Mouse (Mus musculus): ENCODE results near the gene Amotl2. TPM values are rescaled to one million over a fixed set of nuclear protein-coding genes. Genes with fewer than 3 reads are reported as not detected.
"Not testable (repeated sequence)": the region's sequence is repeated elsewhere in the genome, so short reads cannot be mapped to it uniquely, and the experiment has no call there.

Gene Amotl2
- polyA plus RNA-seq, 1 experiment from 2014 or later, result 53.7 TPM

- Histone ChIP-seq H3K4me3 (replicated peaks) (no peak overlapping the region), H3K4me2 (replicated peaks) (no peak overlapping the region), H3K4me1 (peaks cover 18% of the 10 kb centered on the region), H3K27me3 (no peaks in the 10 kb centered on the region), H3K9ac (no peak overlapping the region), H3K9me3 (replicated peaks) (no peaks in the 10 kb centered on the region), H3K36me3 (no peaks in the 10 kb centered on the region), H3K27ac (replicated peaks) (no peak overlapping the region)
- 55% methylated on average over 14 of the region's 14 CpGs for WGBS
- ATAC-seq (ENCODE audit: insufficient number of reproducible peaks, low FRiP score, low TSS enrichment, low read depth), result no peak
These were observed 39.9 kb downstream of the Amotl2 start for GRCm38 (mm10) chr9:102756352-102756751.

DNA sequence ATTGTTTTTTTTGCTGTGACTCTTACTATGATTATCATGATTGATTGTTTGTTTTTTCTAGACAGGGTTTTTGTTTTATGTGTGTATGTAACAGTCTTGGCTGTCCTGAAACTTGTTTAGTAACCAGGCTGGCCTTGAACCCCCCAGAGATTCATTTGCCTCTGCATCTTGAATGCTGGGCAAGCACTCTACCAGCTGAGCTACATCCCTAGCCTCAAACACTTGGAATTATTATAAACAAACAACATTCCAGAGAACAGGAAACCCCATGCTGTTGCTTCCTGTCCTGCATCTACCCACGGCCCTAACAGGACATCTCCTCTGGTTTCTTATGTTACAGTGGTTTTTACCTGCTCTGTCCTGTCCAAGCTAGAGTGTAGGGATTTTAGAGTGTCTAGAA is 42.4 kb downstream of the Amotl2 start:
- Histone ChIP-seq H3K27ac (replicated peaks) (peak overlapping the region; percentile 65), H3K4me3 (replicated peaks) (no peak overlapping the region)

GRCm38 (mm10) chr9:102759581-102760001 is 43.1 kb downstream of the Amotl2 start:
- no peak overlapping the region for H3K4me3 ChIP-seq (replicated peaks)
- 37% methylated on average over 5 of the region's 5 CpGs for WGBS
- H3K9ac ChIP-seq, result no peak overlapping the region
- H3K4me2 ChIP-seq (replicated peaks), result no peak overlapping the region
- H3K27me3 ChIP-seq, result no peaks in the 10 kb centered on the region
- no peaks in the 10 kb centered on the region for H3K36me3 ChIP-seq
- no peaks in the 10 kb centered on the region for H3K9me3 ChIP-seq (replicated peaks)
- H3K27ac ChIP-seq (replicated peaks), result peak overlapping the region; percentile 65
- H3K4me1 ChIP-seq, result peaks cover 29% of the 10 kb centered on the region
- ATAC-seq (ENCODE audit: insufficient number of reproducible peaks, low FRiP score, low TSS enrichment, low read depth), result no peak

More for the DNA sequence above, 42.4 kb downstream of the Amotl2 start:
- peaks cover 29% of the 10 kb centered on the region for H3K4me1 ChIP-seq
- H3K4me2 ChIP-seq (replicated peaks), result no peak overlapping the region
- no peaks in the 10 kb centered on the region for H3K9me3 ChIP-seq (replicated peaks)
- no peaks in the 10 kb centered on the region for H3K27me3 ChIP-seq
- no peak for ATAC-seq (ENCODE audit: insufficient number of reproducible peaks, low FRiP score, low TSS enrichment, low read depth)
- no peaks in the 10 kb centered on the region for H3K36me3 ChIP-seq
- 41% methylated on average over 1 of the region's 1 CpGs for WGBS
- no peak overlapping the region for H3K9ac ChIP-seq

GRCm38 (mm10) chr9:102761599-102761998 is 45.1 kb downstream of the Amotl2 start:
- no peak overlapping the region for H3K27ac ChIP-seq (replicated peaks)
- no peaks in the 10 kb centered on the region for H3K9me3 ChIP-seq (replicated peaks)
- ATAC-seq (ENCODE audit: insufficient number of reproducible peaks, low FRiP score, low TSS enrichment, low read depth), result no peak
- H3K4me3 ChIP-seq (replicated peaks), result no peak overlapping the region
- H3K4me1 ChIP-seq, result peaks cover 23% of the 10 kb centered on the region
- H3K27me3 ChIP-seq, result no peaks in the 10 kb centered on the region
- no peaks in the 10 kb centered on the region for H3K36me3 ChIP-seq
- H3K9ac ChIP-seq, result no peak overlapping the region
- 87% methylated on average over 7 of the region's 7 CpGs for WGBS
- no peak overlapping the region for H3K4me2 ChIP-seq (replicated peaks)

GRCm38 (mm10) chr9:102762836-102763235 is 46.4 kb downstream of the Amotl2 start:
- Histone ChIP-seq H3K4me2 (replicated peaks) (no peak overlapping the region), H3K9me3 (replicated peaks) (no peaks in the 10 kb centered on the region), H3K4me3 (replicated peaks) (no peak overlapping the region), H3K36me3 (no peaks in the 10 kb centered on the region), H3K4me1 (peaks cover 29% of the 10 kb centered on the region), H3K27me3 (no peaks in the 10 kb centered on the region), H3K27ac (replicated peaks) (peak overlapping the region; percentile 55; the same call in 1 of the 2 replicates), H3K9ac (no peak overlapping the region)
- ATAC-seq (ENCODE audit: insufficient number of reproducible peaks, low FRiP score, low TSS enrichment, low read depth), result no peak
- WGBS, result 43% methylated on average over 3 of the region's 3 CpGs

DNA sequence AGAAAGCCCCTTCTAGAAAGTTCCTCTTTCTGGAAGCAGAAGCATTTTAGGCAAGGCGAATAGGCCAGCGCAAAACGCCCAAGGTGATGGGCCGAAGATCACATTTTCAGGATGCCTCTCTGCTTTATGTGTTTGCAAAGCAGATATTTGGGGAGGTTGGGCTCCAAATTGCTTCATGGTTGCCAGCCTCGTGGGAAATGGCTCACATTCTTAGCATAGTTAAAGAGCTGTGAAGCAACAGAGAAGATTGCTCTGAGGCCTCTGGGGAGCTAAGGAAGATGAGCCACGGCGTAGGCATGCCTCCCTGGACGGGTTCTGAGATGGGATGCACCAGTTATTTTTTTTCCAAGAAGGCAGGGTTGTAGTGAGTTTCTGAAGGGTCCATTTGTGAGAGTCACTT is 47.0 kb downstream of the Amotl2 start:
- Histone ChIP-seq H3K27ac (replicated peaks) (peak overlapping the region; percentile 55; the same call in 1 of the 2 replicates), H3K4me2 (replicated peaks) (no peak overlapping the region), H3K9me3 (replicated peaks) (no peaks in the 10 kb centered on the region), H3K27me3 (no peaks in the 10 kb centered on the region), H3K9ac (no peak overlapping the region), H3K4me3 (replicated peaks) (no peak overlapping the region), H3K36me3 (no peaks in the 10 kb centered on the region), H3K4me1 (peaks cover 36% of the 10 kb centered on the region)
- 38% methylated on average over 8 of the region's 8 CpGs for WGBS
- ATAC-seq (ENCODE audit: insufficient number of reproducible peaks, low FRiP score, low TSS enrichment, low read depth), result no peak

DNA sequence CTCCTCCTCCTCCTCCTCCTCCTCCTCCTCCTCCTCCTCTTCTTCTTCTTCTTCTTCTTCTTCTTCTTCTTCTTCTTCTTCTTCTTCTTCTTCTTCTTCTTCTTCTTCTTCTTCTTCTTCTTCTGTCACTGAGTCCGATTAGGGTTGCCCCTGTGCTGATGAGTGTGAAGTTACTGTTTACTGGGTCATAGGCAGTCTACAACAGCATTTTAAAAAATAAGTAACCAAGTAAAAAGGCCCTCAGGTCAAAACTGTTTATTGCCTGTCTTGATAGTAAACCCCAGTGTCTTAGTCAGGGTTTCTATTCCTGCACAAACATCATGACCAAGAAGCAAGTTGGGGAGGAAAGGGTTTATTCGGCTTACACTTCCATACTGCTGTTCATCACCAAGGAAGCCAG is 48.1 kb downstream of the Amotl2 start:
- H3K4me3 ChIP-seq (replicated peaks); H3K36me3 ChIP-seq; H3K9ac ChIP-seq; H3K27me3 ChIP-seq; H3K27ac ChIP-seq (replicated peaks); ATAC-seq (ENCODE audit: insufficient number of reproducible peaks, low FRiP score, low TSS enrichment, low read depth); H3K4me2 ChIP-seq (replicated peaks); H3K9me3 ChIP-seq (replicated peaks): not testable (repeated sequence)
- 81% methylated on average over 2 of the region's 2 CpGs for WGBS
- peaks cover 40% of the 10 kb centered on the region for H3K4me1 ChIP-seq

GRCm38 (mm10) chr9:102766741-102767140 is 50.3 kb downstream of the Amotl2 start:
- Histone ChIP-seq H3K27ac (replicated peaks) (no peak overlapping the region), H3K4me2 (replicated peaks) (no peak overlapping the region), H3K9me3 (replicated peaks) (no peaks in the 10 kb centered on the region), H3K4me3 (replicated peaks) (no peak overlapping the region), H3K4me1 (peaks cover 42% of the 10 kb centered on the region), H3K9ac (no peak overlapping the region), H3K36me3 (no peaks in the 10 kb centered on the region), H3K27me3 (no peaks in the 10 kb centered on the region)
- ATAC-seq (ENCODE audit: insufficient number of reproducible peaks, low FRiP score, low TSS enrichment, low read depth), result no peak
- WGBS, result 48% methylated on average over 3 of the region's 3 CpGs

DNA sequence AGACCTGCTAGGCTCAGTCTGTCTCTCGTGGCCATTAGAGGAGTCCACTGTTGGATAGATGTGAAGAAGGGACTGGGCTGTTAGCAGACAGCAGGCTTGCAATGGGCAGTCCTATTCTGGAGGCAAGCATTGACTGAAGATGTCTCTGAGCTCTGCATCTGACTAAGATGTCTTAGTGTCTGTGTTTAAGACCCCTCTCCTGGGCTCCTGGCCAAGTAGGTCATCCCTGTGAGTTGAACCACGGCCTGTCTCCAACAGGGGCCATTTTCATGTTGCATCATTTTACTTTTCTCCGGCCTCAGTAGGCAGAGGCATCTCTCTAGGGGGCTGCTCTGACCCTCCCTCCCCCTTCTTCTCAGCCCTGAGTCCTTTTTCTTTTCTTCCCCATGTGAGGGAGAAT is 52.8 kb downstream of the Amotl2 start:
- H3K9ac ChIP-seq, result no peak overlapping the region
- no peaks in the 10 kb centered on the region for H3K27me3 ChIP-seq
- no peak overlapping the region for H3K4me3 ChIP-seq (replicated peaks)
- peaks cover 31% of the 10 kb centered on the region for H3K4me1 ChIP-seq
- H3K27ac ChIP-seq (replicated peaks), result peak overlapping the region; percentile 60
- H3K4me2 ChIP-seq (replicated peaks), result no peak overlapping the region
- no peaks in the 10 kb centered on the region for H3K36me3 ChIP-seq
- no peak for ATAC-seq (ENCODE audit: insufficient number of reproducible peaks, low FRiP score, low TSS enrichment, low read depth)
- H3K9me3 ChIP-seq (replicated peaks), result no peaks in the 10 kb centered on the region
- 41% methylated on average over 3 of the region's 3 CpGs for WGBS

DNA sequence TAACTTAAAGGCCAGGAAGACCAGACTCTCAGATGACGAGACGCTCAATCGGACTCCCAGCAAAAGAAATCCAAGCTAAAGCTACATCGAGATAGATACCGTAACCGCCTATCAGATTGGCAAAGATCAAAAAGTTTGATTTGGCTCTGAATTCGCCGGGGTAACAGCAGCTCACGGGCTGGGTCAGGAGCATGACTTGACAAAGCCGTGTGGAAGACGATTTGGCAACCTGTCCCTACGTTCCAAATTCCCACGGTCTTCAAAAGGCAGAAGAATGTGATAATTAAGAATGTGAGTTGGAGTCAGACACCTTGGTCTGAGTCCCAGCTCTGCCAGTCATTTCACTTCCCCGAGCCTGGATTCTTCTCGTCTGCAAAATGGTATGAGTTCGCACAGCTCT is 53.7 kb downstream of the Amotl2 start:
- ATAC-seq (ENCODE audit: insufficient number of reproducible peaks, low FRiP score, low TSS enrichment, low read depth), result no peak
- H3K9ac ChIP-seq, result no peak overlapping the region
- 65% methylated on average over 16 of the region's 16 CpGs for WGBS
- no peaks in the 10 kb centered on the region for H3K36me3 ChIP-seq
- H3K27ac ChIP-seq (replicated peaks), result peak overlapping the region; percentile 51; the same call in 1 of the 2 replicates
- peaks cover 31% of the 10 kb centered on the region for H3K4me1 ChIP-seq
- H3K27me3 ChIP-seq, result no peaks in the 10 kb centered on the region
- H3K4me2 ChIP-seq (replicated peaks), result no peak overlapping the region
- no peak overlapping the region for H3K4me3 ChIP-seq (replicated peaks)
- H3K9me3 ChIP-seq (replicated peaks), result no peaks in the 10 kb centered on the region

GRCm38 (mm10) chr9:102771308-102771895 is 54.9 kb downstream of the Amotl2 start:
- 30% methylated on average over 21 of the region's 21 CpGs for WGBS
- 0 out of 2 replicates have a peak, but pooled peaks have one; percentile 32 for ATAC-seq (ENCODE audit: insufficient number of reproducible peaks, low FRiP score, low TSS enrichment, low read depth)

More at GRCm38 (mm10) chr9:102771308-102771895, 54.9 kb downstream of the Amotl2 start:
- H3K4me1 ChIP-seq, result peaks cover 31% of the 10 kb centered on the region
- no peaks in the 10 kb centered on the region for H3K9me3 ChIP-seq (replicated peaks)
- no peak overlapping the region for H3K4me3 ChIP-seq (replicated peaks)
- H3K27me3 ChIP-seq, result no peaks in the 10 kb centered on the region
- no peak overlapping the region for H3K9ac ChIP-seq
- no peak overlapping the region for H3K4me2 ChIP-seq (replicated peaks)
- H3K36me3 ChIP-seq, result no peaks in the 10 kb centered on the region
- 0 out of 2 replicates have a peak overlapping the region, but pooled peaks have one; percentile 34 for H3K27ac ChIP-seq (replicated peaks)
